Mouse (Mus musculus) midbrain, embryonic 11.5 days (tissue): ENCODE data around the gene Map4k5. TPM values are rescaled to one million over a fixed set of nuclear protein-coding genes. Genes with fewer than 3 reads are reported as not detected.

Experiments
- ATAC-seq: fragments of 200-750 bp; cut with Nextera tagmentation; 2 replicates; pipeline ENCODE4 v1.8.0; 2017; ENCODE audit warnings: moderate TSS enrichment, moderate library complexity; ENCODE audit not compliant: low FRiP score
- DNase-seq: peaks from one replicate; pipeline ENCODE4 v3.0.0; 2015; ENCODE audit warnings: low spot score; ENCODE audit errors: missing footprints
- H3K27ac ChIP-seq: fragments of 300-500 bp; sonication (generic); 2 replicates; pipeline ENCODE4 v1.5.1; 2014; ENCODE audit warnings: low read depth, low read length
- H3K27me3 ChIP-seq: fragments of 300-500 bp; sonication (generic); 2 replicates; pipeline ENCODE4 v1.6.1; 2014; ENCODE audit warnings: mild to moderate bottlenecking, low read length, moderate library complexity, mixed read lengths; ENCODE audit not compliant: control insufficient read depth, insufficient read depth
- H3K36me3 ChIP-seq: fragments of 300-500 bp; sonication (generic); 2 replicates; pipeline ENCODE4 v1.6.1; 2014; ENCODE audit warnings: mild to moderate bottlenecking, low read length, moderate library complexity, mixed read lengths; ENCODE audit not compliant: control insufficient read depth, insufficient read depth
- H3K4me1 ChIP-seq: fragments of 300-500 bp; sonication (generic); 2 replicates; pipeline ENCODE4 v1.6.1; 2014; ENCODE audit warnings: low read length; ENCODE audit not compliant: control insufficient read depth, insufficient read depth
- H3K4me2 ChIP-seq: fragments of 300-500 bp; sonication (generic); 2 replicates; pipeline ENCODE4 v1.6.1; 2014; ENCODE audit warnings: mild to moderate bottlenecking, moderate library complexity
- H3K4me3 ChIP-seq: fragments of 300-500 bp; sonication (generic); 2 replicates; pipeline ENCODE4 v1.5.1; 2014; ENCODE audit warnings: low read depth, low read length
- H3K9ac ChIP-seq: fragments of 300-500 bp; sonication (generic); 2 replicates; pipeline ENCODE4 v1.6.1; 2014; ENCODE audit warnings: low read length
- H3K9me3 ChIP-seq: fragments of 300-500 bp; sonication (generic); 2 replicates; pipeline ENCODE4 v1.6.1; 2016; ENCODE audit warnings: low read length; ENCODE audit not compliant: control insufficient read depth
- WGBS: fragments of 180-500 bp; shearing (Covaris S2); extraction: QIAGEN DNeasy Blood & Tissue Kit; methylation state at CpG from one replicate; pipeline ENCODE4 v1.1.7; 2014; 5-methylcytosine and 5-hydroxymethylcytosine counted together
- polyA plus RNA-seq: library from polyadenylated mRNA; unstranded; fragments of >200 nt; fragmentation: Nextera tagmentation; extraction: Ambion mirVana; gene quantifications from 2 replicates; pipeline ENCODE4 v1.2.1, GENCODE M21; 2014

Gene Map4k5
- polyA plus RNA-seq, 1 experiment from 2014 or later, result 27.7 TPM

- no peaks in the 10 kb centered on the region for H3K36me3 ChIP-seq
- WGBS, result 91% methylated on average over 3 of the region's 3 CpGs
Observed at GRCm38 (mm10) chr12:69809439-69809838, 83.6 kb downstream of the Map4k5 start.

DNA sequence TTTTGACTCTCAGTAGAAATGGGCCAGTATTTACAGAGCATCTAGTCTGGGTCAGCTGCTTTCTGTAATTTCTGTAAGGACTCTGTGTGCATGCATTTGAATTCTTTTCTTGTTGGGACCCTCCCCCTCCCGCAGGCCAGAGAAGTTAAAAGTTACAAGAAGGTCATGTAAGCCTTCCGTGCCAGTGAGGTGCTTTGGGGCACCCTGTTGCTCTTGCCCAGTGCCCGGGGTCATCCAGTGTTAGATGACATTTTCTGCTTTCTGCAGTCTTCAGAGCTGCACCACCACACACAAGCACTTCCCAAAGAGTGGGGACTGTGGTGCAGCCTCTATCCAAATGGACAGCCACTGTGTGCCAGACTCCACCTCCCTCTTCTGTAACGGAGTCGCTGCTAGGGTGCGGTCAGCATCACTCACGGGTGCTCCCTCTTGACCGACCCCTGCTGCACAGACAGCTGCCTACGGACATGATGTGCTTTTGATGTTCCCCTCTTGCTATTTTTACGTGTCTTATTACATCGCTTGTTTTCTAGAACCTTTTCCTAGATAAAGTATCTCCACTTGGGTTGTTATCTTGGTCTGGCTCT is 85.5 kb downstream of the Map4k5 start:
- Histone ChIP-seq H3K27me3 (no peaks in the 10 kb centered on the region), H3K4me2 (no peak overlapping the region), H3K9ac (no peak overlapping the region), H3K4me1 (no peaks in the 10 kb centered on the region), H3K9me3 (no peaks in the 10 kb centered on the region), H3K36me3 (no peaks in the 10 kb centered on the region), H3K27ac (no peak overlapping the region), H3K4me3 (no peak overlapping the region)
- peak; percentile 75 for DNase-seq
- no peak for ATAC-seq
- WGBS, result 81% methylated on average over 11 of the region's 11 CpGs

More at GRCm38 (mm10) chr12:69809439-69809838, 83.6 kb downstream of the Map4k5 start:
- no peak overlapping the region for H3K4me3 ChIP-seq
- H3K4me1 ChIP-seq, result peaks cover 10% of the 10 kb centered on the region
- H3K9me3 ChIP-seq, result no peaks in the 10 kb centered on the region
- H3K4me2 ChIP-seq, result no peak overlapping the region
- H3K27ac ChIP-seq, result no peak overlapping the region
- ATAC-seq (no peak), DNase-seq (no peak)
- no peak overlapping the region for H3K9ac ChIP-seq
- H3K27me3 ChIP-seq, result no peaks in the 10 kb centered on the region

GRCm38 (mm10) chr12:69805148-69805547 is 87.9 kb downstream of the Map4k5 start:
- H3K4me2 ChIP-seq, result no peak overlapping the region
- H3K27ac ChIP-seq, result no peak overlapping the region
- DNase-seq (peak; percentile 64), ATAC-seq (no peak)
- H3K4me3 ChIP-seq, result no peak overlapping the region
- 92% methylated on average over 6 of the region's 6 CpGs for WGBS
- H3K4me1 ChIP-seq, result no peaks in the 10 kb centered on the region
- no peaks in the 10 kb centered on the region for H3K36me3 ChIP-seq
- no peaks in the 10 kb centered on the region for H3K27me3 ChIP-seq
- no peak overlapping the region for H3K9ac ChIP-seq
- H3K9me3 ChIP-seq, result no peaks in the 10 kb centered on the region

GRCm38 (mm10) chr12:69804393-69805070 is 88.5 kb downstream of the Map4k5 start:
- WGBS, result 95% methylated on average over 10 of the region's 10 CpGs
- Histone ChIP-seq H3K9me3 (no peaks in the 10 kb centered on the region), H3K4me1 (no peaks in the 10 kb centered on the region), H3K4me3 (no peak overlapping the region), H3K27ac (no peak overlapping the region), H3K27me3 (no peaks in the 10 kb centered on the region), H3K36me3 (no peaks in the 10 kb centered on the region), H3K9ac (no peak overlapping the region), H3K4me2 (no peak overlapping the region)
- DNase-seq (no peak), ATAC-seq (no peak)

DNA sequence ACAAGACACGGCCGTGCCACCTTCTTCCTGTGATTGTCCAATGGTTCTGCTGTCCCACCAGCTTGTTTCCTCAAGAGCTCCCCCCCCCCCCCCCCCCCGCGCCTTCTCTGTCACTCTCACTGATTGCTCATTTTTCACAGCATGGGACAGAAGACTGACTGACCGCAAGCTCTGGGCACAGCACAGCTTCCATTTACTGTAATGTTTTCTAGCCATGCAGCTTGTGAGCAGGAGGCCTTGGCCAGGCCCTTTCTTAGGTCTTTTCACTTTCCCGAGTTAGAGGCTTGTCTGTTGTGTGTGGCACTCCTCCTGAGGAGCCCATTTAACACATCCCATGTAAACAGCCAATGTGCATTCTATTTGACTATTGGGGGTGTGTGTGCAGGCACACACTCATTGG is 89.8 kb downstream of the Map4k5 start:
- H3K36me3 ChIP-seq, result no peaks in the 10 kb centered on the region
- no peak overlapping the region for H3K4me3 ChIP-seq
- H3K9me3 ChIP-seq, result no peaks in the 10 kb centered on the region
- H3K27me3 ChIP-seq, result no peaks in the 10 kb centered on the region
- no peak overlapping the region for H3K4me2 ChIP-seq
- no peaks in the 10 kb centered on the region for H3K4me1 ChIP-seq
- 88% methylated on average over 5 of the region's 6 CpGs for WGBS
- DNase-seq, result peak; percentile 68
- H3K9ac ChIP-seq, result no peak overlapping the region
- H3K27ac ChIP-seq, result no peak overlapping the region
- no peak for ATAC-seq

GRCm38 (mm10) chr12:69800586-69800985 is 92.4 kb downstream of the Map4k5 start:
- H3K9me3 ChIP-seq, result no peaks in the 10 kb centered on the region
- no peak overlapping the region for H3K9ac ChIP-seq
- H3K36me3 ChIP-seq, result no peaks in the 10 kb centered on the region
- 90% methylated on average over 4 of the region's 4 CpGs for WGBS
- ATAC-seq (no peak), DNase-seq (peak; percentile 80)
- H3K27me3 ChIP-seq, result no peaks in the 10 kb centered on the region
- H3K27ac ChIP-seq, result no peak overlapping the region
- H3K4me1 ChIP-seq, result no peaks in the 10 kb centered on the region
- H3K4me3 ChIP-seq, result no peak overlapping the region
- H3K4me2 ChIP-seq, result no peak overlapping the region

GRCm38 (mm10) chr12:69796311-69796710 is 96.7 kb downstream of the Map4k5 start:
- no peak overlapping the region for H3K27ac ChIP-seq
- ATAC-seq (no peak), DNase-seq (no peak)
- no peaks in the 10 kb centered on the region for H3K9me3 ChIP-seq
- H3K4me2 ChIP-seq, result no peak overlapping the region
- no peak overlapping the region for H3K9ac ChIP-seq
- H3K27me3 ChIP-seq, result no peaks in the 10 kb centered on the region
- peaks cover under 1% of the 10 kb centered on the region for H3K4me1 ChIP-seq
- 91% methylated on average over 3 of the region's 3 CpGs for WGBS
- H3K4me3 ChIP-seq, result no peak overlapping the region
- H3K36me3 ChIP-seq, result no peaks in the 10 kb centered on the region

- ATAC-seq (peak; percentile 93), DNase-seq (peak; percentile 95)
- WGBS, result 2% methylated on average over 45 of the region's 45 CpGs
- H3K9ac ChIP-seq, result peak within 1 kb of the TSS; percentile 62
- peak within 1 kb of the TSS; percentile 53 for H3K4me3 ChIP-seq
- H3K27ac ChIP-seq, result no peak within 1 kb of the TSS
- H3K4me2 ChIP-seq, result peak within 1 kb of the TSS; percentile 96
- peaks cover 6% of the 10 kb centered on the region for H3K4me1 ChIP-seq
- no peaks in the 10 kb centered on the region for H3K36me3 ChIP-seq
- H3K9me3 ChIP-seq, result no peaks in the 10 kb centered on the region
- 0 out of 2 replicates have a peak, but pooled peaks cover 2% of the 10 kb centered on the region for H3K27me3 ChIP-seq
Observed at GRCm38 (mm10) chr12:69790530-69791505, 102.2 kb downstream of the Map4k5 start, which contains the start of gene Cdkl1. TSS of gene Cdkl1 (minus strand) at chr12:69791267.
